12 mouse cellular contexts compared by ENCODE assay signal in the genomic region with DNA sequence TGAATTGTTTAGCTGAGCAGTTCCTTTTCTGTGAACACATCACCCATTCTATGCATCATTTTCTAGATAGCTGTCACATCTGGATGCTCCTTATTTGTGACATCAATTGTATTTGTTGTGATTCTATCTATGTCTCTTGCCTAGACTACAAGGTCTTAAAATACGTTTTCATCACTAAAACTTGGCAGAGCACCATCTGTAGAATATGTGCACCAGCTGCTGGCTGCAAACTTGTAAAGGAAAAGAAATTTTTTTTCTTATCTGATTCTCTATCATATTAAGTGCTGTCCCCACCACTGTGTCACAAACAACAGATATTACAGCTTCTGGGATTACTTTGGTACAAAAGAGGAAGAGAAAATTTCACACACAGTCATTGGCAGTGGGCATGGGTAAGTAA.
"Had no signal": no experiment of that assay in that cellular context is flagged by ENCODE, and none has a peak within 500 bp of the region (broad histone marks: within the 10 kb centered on the region; RNA-seq: fewer than 3 reads in every experiment).

No protein-coding gene starts in this region.

- H3K27me3 ChIP-seq: kidney, embryonic 15.5 days; limb, embryonic 15.5 days; liver, embryonic 12.5 days; lung, embryonic 15.5 days; midbrain, embryonic 12.5 days had no signal

- H3K36me3 ChIP-seq: kidney, embryonic 15.5 days; limb, embryonic 15.5 days; liver, embryonic 12.5 days; lung, embryonic 15.5 days; midbrain, embryonic 12.5 days had no signal

- H3K9me3 ChIP-seq: kidney, embryonic 15.5 days; limb, embryonic 15.5 days; liver, embryonic 12.5 days; lung, embryonic 15.5 days; midbrain, embryonic 12.5 days had no signal

- H3K27ac ChIP-seq: kidney, embryonic 15.5 days; limb, embryonic 15.5 days; liver, embryonic 12.5 days; lung, embryonic 15.5 days; midbrain, embryonic 12.5 days; stomach, postnatal 0 days had no signal

- H3K9ac ChIP-seq: kidney, embryonic 15.5 days; limb, embryonic 15.5 days; liver, embryonic 12.5 days; lung, embryonic 15.5 days; midbrain, embryonic 12.5 days had no signal

- H3K4me2 ChIP-seq: kidney, embryonic 15.5 days; limb, embryonic 15.5 days; liver, embryonic 12.5 days; lung, embryonic 15.5 days; midbrain, embryonic 12.5 days had no signal

- H3K4me3 ChIP-seq: kidney, embryonic 15.5 days; limb, embryonic 15.5 days; liver, embryonic 12.5 days; lung, embryonic 15.5 days; midbrain, embryonic 12.5 days had no signal

- ATAC-seq: intestine, embryonic 16.5 days; liver, embryonic 12.5 days; midbrain, embryonic 16.5 days had no signal

- DNase-seq: kidney, adult 2 months; kidney, postnatal 14 days; thymus, adult 18-20 months; thymus, postnatal 14 days had no signal

- H3K4me1 ChIP-seq: kidney, embryonic 15.5 days; limb, embryonic 15.5 days; liver, embryonic 12.5 days; lung, embryonic 15.5 days; midbrain, embryonic 12.5 days had no signal
